Mouse (Mus musculus): ENCODE measurements around the gene Pcsk6.
"Not testable (repeated sequence)": the region's sequence is repeated elsewhere in the genome, so short reads cannot be mapped to it uniquely, and the experiment has no call there.

Gene Pcsk6

DNA sequence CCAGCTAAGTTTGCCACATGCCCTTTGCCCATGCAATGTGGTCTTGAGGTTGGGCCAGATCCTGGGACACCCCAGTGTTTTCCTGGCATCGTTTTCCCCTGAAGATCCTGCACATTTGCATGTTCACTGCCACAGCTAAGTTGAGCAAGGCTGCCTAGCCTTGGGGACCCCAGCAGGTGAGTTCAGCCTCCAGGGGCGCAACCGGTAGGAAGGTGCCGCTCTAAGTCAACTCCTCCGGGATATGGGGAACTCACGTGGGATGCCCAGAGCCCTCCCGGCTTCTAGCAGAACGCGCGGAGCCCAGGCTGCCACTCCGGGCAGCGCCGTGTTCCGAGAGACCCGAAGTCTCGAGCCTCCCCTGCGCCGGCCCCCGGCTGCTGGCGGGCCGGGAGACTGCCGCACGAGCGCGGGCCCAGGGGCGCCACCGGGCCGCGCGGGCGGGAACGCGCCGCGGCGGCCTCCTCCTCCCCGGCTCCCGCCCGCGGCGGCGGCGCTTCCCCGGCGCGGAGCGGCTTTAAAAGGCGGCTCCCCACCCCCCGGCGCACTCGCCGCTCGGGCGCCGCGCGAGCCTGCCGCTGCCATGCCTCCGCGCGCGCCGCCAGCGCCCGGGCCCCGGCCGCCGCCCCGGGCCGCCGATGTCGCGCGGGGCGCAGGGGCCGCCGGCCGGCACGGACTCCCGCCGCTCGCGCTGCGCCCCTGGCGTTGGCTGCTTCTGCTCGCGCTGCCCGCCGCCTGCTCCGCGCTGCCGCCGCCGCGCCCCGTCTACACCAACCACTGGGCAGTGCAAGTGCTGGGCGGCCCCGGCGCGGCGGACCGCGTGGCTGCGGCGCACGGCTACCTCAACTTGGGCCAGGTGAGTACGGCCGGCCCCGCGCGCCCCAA is at the start of gene Pcsk6:
Gene Pcsk6, plus strand, starts transcription at position 144 of the 882 bp plus-strand sequence.
- no peak for DNase-seq

DNA sequence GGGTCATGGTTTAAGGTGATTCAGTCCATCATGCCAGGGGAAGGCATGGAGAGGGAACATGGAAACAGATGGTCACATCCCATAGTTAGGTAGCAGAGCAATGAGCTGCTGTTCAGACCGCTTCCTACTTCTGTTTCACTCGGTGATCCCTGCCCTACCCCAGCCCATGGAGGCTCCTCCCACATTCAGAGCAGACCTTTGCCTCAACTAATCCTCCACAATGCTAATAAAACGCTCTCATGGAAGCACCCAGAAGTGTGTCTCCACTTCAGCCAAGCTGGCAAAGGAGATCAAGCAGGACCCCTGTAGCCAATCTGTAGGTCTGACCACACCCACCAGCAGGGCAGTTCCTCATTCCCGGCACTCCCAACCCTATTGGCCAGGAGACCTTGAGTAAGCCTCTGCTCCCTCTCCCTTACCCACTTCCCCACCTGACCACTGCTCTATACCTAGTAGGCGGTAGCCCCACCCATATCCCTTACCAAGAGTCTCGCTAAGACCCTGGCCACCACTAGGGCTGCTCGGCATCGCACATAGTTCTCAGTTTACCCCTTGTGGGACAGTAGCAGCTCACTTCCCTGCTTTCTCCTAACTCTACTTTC is 47.8 kb upstream of the Pcsk6 start:
- DNase-seq = no peak

DNA sequence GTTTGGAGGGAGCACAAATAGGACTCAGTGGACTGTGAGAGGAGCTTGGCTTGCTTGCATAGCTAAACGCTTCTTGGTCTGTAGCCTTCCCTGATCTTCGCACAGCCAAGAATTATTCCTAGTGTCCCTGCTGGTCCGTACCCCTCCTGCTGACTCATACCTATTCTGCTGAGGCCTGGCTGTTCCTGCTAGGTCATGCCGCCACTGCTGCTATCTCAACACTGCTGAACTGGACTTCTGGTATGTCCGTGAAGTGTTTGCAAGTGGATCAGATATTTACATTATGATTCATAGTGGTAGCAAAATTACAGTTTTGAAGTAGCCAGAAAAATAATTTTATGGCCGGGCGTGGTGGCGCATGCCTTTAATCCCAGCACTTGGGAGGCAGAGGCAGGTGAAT is 44.0 kb upstream of the Pcsk6 start:
- DNase-seq = no peak

DNA sequence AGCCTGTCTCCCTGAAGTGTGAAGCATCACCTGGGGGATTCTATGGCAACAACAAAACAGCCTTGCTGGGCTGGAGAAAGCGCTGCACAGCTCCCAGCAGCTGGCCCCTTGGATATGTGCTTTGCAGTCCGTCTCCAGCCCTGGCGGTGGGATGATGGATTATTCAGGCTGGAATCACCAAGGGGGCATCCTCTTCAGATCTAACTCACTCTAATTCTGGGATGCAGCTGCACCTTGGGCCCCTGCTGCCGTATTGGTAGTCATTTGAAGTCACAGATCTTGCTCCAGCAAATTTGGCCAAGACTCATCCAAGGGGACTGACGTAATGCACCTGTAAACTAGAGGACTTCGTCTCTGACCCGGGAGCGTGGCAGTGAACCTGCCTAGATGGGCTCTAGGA is 41.1 kb upstream of the Pcsk6 start:
- DNase-seq = no peak

DNA sequence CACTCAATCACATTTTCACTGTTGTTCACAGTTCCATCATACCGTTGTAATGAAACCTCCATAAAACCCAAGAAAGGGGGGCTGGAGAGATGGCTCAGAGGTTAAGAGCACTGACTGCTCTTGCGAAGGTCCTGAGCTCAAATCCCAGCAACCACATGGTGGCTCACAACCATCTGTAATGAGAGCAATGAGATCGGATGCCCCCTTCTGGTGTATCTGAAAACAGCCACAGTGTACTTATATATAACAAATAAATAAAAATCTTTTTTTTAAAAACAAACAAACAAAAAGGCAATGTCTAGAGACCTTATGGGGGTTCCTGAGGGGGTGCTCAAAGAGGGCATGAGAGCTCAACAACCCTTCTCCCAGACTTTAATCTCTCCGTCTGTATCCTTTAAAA is 39.6 kb upstream of the Pcsk6 start:
- DNase-seq = not testable (repeated sequence)

DNA sequence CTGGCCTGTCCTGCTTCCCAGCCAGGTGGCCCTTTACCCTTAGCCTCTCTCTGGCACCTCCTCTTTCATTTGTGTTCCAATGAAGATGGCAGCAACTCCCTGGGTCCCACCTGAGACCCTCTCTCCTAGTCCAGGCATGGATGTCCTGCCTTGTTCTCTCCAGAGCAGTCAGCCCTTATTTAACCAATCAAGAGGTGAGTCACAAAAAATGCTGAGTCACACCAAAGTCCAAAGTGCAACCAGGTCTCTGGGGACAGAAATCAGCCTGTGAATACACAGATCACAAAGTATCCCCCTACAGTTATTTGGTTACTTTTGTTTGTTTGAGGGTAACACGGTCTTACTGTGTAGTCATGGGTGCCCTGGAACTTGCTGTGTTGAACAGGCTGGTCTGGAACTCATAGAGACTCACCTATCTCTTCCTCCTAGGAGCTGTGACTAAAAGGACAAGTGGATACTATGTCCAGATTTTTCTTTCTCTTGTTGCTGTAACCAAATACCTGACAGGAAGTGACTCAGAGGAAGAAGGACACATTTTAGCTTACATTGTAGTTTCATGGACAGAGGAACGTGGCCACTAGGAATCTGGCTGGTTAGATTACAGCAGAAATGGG is 38.9 kb upstream of the Pcsk6 start:
- no peak for DNase-seq

GRCm38 (mm10) chr7:65839756-65840155 is 21.8 kb upstream of the Pcsk6 start:
- no peak for DNase-seq

- DNase-seq = no peak
Measured at GRCm38 (mm10) chr7:65843210-65843609, 18.3 kb upstream of the Pcsk6 start.

GRCm38 (mm10) chr7:65860981-65861380 is 553 bp upstream of the Pcsk6 start:
- no peak for DNase-seq

- no peak for DNase-seq
Measured at GRCm38 (mm10) chr7:65862473-65863176, 1.1 kb downstream of the Pcsk6 start.

DNA sequence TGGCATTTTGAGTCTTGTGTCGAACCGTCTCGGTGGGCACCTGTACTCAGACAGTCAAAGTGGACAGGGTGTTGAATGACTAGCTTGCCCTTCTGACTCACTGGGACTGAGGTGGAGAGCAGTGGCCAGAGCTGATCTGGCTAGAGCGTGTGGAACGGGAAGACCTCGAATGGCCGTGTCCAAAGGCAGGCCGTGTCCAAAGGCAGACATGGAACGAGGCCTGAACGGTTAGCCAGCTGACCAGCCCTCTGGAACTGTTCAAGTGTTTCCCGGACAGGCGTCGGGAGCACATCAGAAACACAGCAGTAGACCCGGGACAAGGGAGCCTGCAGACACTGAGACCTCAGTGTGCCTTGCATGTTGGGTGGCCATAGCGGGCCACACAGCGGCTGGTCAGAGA is 7.6 kb downstream of the Pcsk6 start:
- DNase-seq = no peak

- no peak for DNase-seq
Measured at GRCm38 (mm10) chr7:65869794-65870193, 8.3 kb downstream of the Pcsk6 start.

- DNase-seq = no peak
Measured at GRCm38 (mm10) chr7:65870227-65870626, 8.7 kb downstream of the Pcsk6 start.

DNA sequence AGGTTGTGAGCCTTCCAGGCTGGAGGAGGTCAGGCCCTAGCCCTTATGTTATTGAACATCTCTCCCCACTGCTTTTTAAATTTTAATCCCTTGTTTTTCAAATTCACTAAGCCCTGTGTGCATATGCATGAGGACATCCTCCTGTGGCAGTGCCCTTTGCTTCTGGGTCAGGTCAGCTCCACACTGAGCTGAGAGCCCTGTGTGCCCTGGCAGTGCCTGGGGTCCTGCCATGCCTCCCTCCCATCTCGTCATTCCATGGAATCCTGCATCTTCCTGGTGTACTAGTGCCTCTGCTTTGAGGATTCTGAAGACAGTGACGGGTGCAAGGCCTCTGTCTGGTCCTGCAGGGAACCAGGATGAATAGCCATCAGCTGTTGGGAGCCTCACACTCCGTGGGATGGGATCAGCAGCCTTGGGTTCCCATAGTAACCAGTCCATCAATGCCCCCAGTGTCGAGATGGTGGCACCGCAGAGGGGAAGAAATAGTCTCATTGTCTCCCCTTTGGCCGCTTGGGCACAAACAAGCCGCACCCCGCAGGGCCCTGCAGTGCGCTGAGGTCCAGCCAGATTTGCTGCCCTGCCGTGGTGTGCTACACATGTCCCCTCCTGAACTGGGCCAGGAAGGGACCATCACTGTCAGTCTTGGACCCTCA is 9.5 kb downstream of the Pcsk6 start:
- DNase-seq = peak; percentile 59

- no peak for DNase-seq
Measured at GRCm38 (mm10) chr7:65871851-65872250, 10.3 kb downstream of the Pcsk6 start.

GRCm38 (mm10) chr7:65873176-65873845 is 11.8 kb downstream of the Pcsk6 start:
- DNase-seq = no peak

DNA sequence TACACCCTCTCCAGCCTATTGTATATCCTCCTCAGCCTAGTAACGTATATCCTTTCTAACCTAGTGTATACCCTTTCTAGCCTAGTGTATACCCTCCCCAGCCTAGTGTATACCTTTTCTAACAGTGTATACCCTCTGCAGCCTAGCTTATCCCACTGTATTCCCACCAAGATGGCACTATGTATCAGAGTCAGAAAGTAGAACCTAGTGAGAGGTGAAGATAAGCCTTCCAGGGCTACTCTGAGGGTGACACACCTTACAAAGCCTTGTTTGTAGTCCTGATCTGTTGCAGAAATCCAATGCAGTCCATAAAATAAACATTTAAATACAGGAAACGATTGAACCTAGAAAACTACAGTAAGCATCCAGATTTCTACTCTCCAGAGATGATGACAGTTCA is 12.4 kb downstream of the Pcsk6 start:
- DNase-seq = no peak

DNA sequence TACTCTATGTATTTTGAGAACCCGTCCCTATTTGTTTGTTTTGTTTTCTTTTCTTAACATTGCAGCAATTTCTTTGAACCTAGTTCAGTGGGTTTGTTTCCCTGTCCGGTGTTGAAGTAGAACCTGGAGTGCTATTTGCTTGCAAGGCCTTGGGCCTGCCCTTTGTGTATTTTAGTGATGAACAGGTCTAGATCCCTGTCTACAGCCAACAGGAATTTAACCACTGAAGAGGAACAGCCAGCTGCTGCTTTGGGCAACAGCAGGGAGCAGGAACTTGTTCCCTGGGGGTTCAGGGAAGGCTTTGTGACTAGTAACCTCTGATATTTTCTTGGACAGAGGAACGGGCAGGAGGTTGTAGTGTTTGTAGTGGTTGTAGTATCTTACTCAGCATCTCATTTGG is 15.1 kb downstream of the Pcsk6 start:
- no peak for DNase-seq

GRCm38 (mm10) chr7:65878234-65878633 is 16.7 kb downstream of the Pcsk6 start:
- no peak for DNase-seq

GRCm38 (mm10) chr7:65879330-65879729 is 17.8 kb downstream of the Pcsk6 start:
- DNase-seq = no peak

DNA sequence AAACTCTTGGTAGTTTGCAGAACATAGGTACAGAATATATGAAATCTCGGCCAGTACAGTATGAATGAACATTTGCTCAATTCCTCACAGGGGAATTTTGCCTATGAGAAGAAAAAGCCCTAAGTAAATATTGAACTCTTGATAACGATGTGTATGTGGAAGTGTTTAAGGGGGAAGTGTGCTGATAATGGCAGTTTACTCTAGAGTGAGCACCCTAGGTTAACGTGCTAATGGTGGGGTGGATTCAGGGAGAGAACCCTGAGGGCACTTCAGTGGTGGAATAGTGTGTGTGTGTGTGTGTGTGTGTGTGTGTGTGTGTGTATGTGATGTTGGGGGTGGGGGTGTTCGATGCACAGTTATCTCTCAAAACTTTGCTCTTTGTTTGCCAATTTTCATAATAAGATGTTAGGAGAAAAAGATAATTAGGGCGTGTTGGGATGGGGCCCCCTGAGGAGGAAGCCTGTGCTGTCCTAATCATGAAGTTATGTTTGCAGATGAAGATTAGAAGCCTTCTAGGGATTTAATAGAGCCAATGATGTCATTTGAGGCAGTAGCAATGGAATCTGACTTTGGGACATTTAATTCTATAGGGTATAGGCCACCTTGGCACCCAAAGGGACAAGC is 19.2 kb downstream of the Pcsk6 start:
- no peak for DNase-seq

GRCm38 (mm10) chr7:65881290-65881688 is 19.8 kb downstream of the Pcsk6 start:
- no peak for DNase-seq
